Mouse (Mus musculus): ENCODE results near the gene Igf1r. TPM values are rescaled to one million over a fixed set of nuclear protein-coding genes. Genes with fewer than 3 reads are reported as not detected.

The Igf1r gene
- polyA plus RNA-seq, 1 experiment from 2014 or later, result 15.9 TPM

GRCm38 (mm10) chr7:68264531-68264930 is 311.9 kb downstream of the Igf1r start:
- Histone ChIP-seq H3K27me3 (replicated peaks; ENCODE audit: insufficient read depth, low read length) (no peaks in the 10 kb centered on the region), H3K4me1 (ENCODE audit: insufficient read depth, low read depth, low read length) (peaks cover 9% of the 10 kb centered on the region), H3K4me3 (ENCODE audit: low read depth, low read length) (peak overlapping the region; percentile 25; the same call in 1 of the 2 replicates), H3K27ac (ENCODE audit: low read length) (no peak overlapping the region), H3K9ac (replicated peaks; ENCODE audit: low read depth) (no peak overlapping the region), H3K4me2 (replicated peaks; ENCODE audit: low read depth, low read length) (peak overlapping the region; percentile 58), H3K9me3 (ENCODE audit: low read length) (no peaks in the 10 kb centered on the region), H3K36me3 (ENCODE audit: insufficient read depth, low read length) (no peaks in the 10 kb centered on the region)
- TF ChIP-seq CTCF (IDR thresholded peaks at IDR 0.05) (no peak), EP300 (IDR thresholded peaks at IDR 0.05) (no peak)
- DNase-seq (ENCODE audit: low spot score), result peak; percentile 46
- 4% methylated on average over 14 of the region's 14 CpGs for WGBS
- peak; percentile 39; the same call in 1 of the 2 replicates for ATAC-seq

GRCm38 (mm10) chr7:68265391-68265790 is 312.8 kb downstream of the Igf1r start:
- Histone ChIP-seq H3K4me1 (ENCODE audit: insufficient read depth, low read depth, low read length) (peaks cover 9% of the 10 kb centered on the region), H3K27ac (ENCODE audit: low read length) (no peak overlapping the region), H3K9me3 (ENCODE audit: low read length) (no peaks in the 10 kb centered on the region), H3K4me3 (ENCODE audit: low read depth, low read length) (no peak overlapping the region), H3K4me2 (replicated peaks; ENCODE audit: low read depth, low read length) (no peak overlapping the region), H3K36me3 (ENCODE audit: insufficient read depth, low read length) (no peaks in the 10 kb centered on the region), H3K9ac (replicated peaks; ENCODE audit: low read depth) (no peak overlapping the region), H3K27me3 (replicated peaks; ENCODE audit: insufficient read depth, low read length) (no peaks in the 10 kb centered on the region)
- WGBS, result 41% methylated on average over 7 of the region's 7 CpGs
- DNase-seq (ENCODE audit: low spot score), result no peak
- TF ChIP-seq EP300 (IDR thresholded peaks at IDR 0.05), result no peak
- no peak for TF ChIP-seq CTCF (IDR thresholded peaks at IDR 0.05)
- ATAC-seq, result no peak

DNA sequence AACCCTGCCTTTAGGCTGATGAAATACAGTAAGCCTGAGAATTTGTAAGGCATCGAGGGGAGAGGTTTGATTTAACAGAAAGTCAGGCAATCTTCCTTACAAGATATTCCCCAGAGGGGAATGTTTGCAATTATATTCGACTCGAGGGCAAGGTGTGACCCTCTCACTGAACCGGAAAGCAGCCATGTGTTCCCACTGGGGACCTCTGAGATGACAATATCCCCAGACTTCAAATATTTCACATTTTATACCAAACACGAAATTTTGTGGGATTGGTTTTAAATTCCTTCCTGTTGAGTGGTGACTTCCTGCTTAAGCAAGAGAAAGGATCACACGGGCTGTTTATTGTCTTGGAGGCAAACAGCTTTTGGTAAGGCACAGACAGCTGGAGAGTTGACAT is 314.1 kb downstream of the Igf1r start:
- H3K9ac ChIP-seq (replicated peaks; ENCODE audit: low read depth), result no peak overlapping the region
- H3K36me3 ChIP-seq (ENCODE audit: insufficient read depth, low read length), result no peaks in the 10 kb centered on the region
- ATAC-seq, result no peak
- H3K27me3 ChIP-seq (replicated peaks; ENCODE audit: insufficient read depth, low read length), result no peaks in the 10 kb centered on the region
- WGBS, result 11% methylated on average over 6 of the region's 6 CpGs
- peaks cover 9% of the 10 kb centered on the region for H3K4me1 ChIP-seq (ENCODE audit: insufficient read depth, low read depth, low read length)
- H3K9me3 ChIP-seq (ENCODE audit: low read length), result no peaks in the 10 kb centered on the region
- TF ChIP-seq CTCF (IDR thresholded peaks at IDR 0.05) (no peak), EP300 (IDR thresholded peaks at IDR 0.05) (no peak)
- H3K27ac ChIP-seq (ENCODE audit: low read length), result no peak overlapping the region
- peak; percentile 35 for DNase-seq (ENCODE audit: low spot score)
- H3K4me3 ChIP-seq (ENCODE audit: low read depth, low read length), result no peak overlapping the region
- H3K4me2 ChIP-seq (replicated peaks; ENCODE audit: low read depth, low read length), result no peak overlapping the region

DNA sequence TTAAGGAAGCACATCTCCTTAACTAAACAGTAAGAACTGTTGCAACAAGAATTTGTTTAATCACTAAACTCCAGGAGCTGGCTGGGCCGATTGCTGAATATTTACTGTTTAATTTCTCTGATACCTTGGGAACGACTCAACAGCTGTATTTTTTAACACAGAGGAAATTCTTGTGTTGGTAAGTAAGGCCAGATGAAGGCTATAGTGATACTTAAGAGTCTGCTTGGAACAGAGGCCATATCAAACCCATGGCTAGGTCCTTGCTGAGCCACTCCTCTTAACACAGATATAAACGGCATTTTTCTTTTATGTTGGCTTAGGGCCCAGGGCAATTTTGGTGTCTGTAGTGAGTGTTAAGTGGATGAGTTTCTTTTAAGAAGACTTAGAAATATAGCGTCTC is 317.9 kb downstream of the Igf1r start:
- H3K9ac ChIP-seq (replicated peaks; ENCODE audit: low read depth), result no peak overlapping the region
- no peaks in the 10 kb centered on the region for H3K4me1 ChIP-seq (ENCODE audit: insufficient read depth, low read depth, low read length)
- no peaks in the 10 kb centered on the region for H3K9me3 ChIP-seq (ENCODE audit: low read length)
- DNase-seq (ENCODE audit: low spot score) (peak; percentile 72), ATAC-seq (peak; percentile 69)
- 23% methylated on average over 4 of the region's 4 CpGs for WGBS
- no peak overlapping the region for H3K4me2 ChIP-seq (replicated peaks; ENCODE audit: low read depth, low read length)
- H3K36me3 ChIP-seq (ENCODE audit: insufficient read depth, low read length), result no peaks in the 10 kb centered on the region
- H3K4me3 ChIP-seq (ENCODE audit: low read depth, low read length), result no peak overlapping the region
- TF ChIP-seq CTCF (IDR thresholded peaks at IDR 0.05), result no peak
- 0 out of 2 replicates have a peak, but pooled peaks have one; percentile 10 for TF ChIP-seq EP300 (IDR thresholded peaks at IDR 0.05)
- H3K27ac ChIP-seq (ENCODE audit: low read length), result no peak overlapping the region
- H3K27me3 ChIP-seq (replicated peaks; ENCODE audit: insufficient read depth, low read length), result no peaks in the 10 kb centered on the region

GRCm38 (mm10) chr7:68271816-68272215 is 319.2 kb downstream of the Igf1r start:
- Histone ChIP-seq H3K27me3 (replicated peaks; ENCODE audit: insufficient read depth, low read length) (no peaks in the 10 kb centered on the region), H3K4me3 (ENCODE audit: low read depth, low read length) (no peak overlapping the region), H3K9me3 (ENCODE audit: low read length) (no peaks in the 10 kb centered on the region), H3K27ac (ENCODE audit: low read length) (no peak overlapping the region), H3K36me3 (ENCODE audit: insufficient read depth, low read length) (no peaks in the 10 kb centered on the region), H3K4me1 (ENCODE audit: insufficient read depth, low read depth, low read length) (no peaks in the 10 kb centered on the region; the same call in 1 of the 2 replicates), H3K9ac (replicated peaks; ENCODE audit: low read depth) (no peak overlapping the region), H3K4me2 (replicated peaks; ENCODE audit: low read depth, low read length) (no peak overlapping the region)
- no peak for ATAC-seq
- TF ChIP-seq EP300 (IDR thresholded peaks at IDR 0.05) (no peak), CTCF (IDR thresholded peaks at IDR 0.05) (no peak)
- WGBS, result 87% methylated on average over 6 of the region's 6 CpGs
- no peak for DNase-seq (ENCODE audit: low spot score)

DNA sequence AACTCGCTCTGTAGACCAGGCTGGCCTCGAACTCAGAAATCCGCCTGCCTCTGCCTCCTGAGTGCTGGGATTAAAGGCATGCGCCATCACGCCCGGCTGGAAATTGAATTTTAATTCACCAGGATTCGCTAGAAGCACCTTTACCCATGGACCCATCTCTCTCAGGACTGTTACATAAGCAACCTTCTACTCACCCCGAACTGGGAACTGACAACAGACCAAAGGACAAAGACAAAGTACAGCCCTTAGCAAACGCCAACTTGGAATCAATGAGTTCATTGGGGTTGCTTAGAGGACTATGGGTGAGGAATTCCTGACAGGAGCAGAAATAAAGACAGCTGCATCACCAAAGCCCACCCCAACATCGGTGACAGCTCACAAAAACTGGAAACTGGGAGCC is 320.0 kb downstream of the Igf1r start:
- WGBS, result 91% methylated on average over 10 of the region's 10 CpGs
- DNase-seq (ENCODE audit: low spot score) (no peak), ATAC-seq (no peak)
- no peak overlapping the region for H3K9ac ChIP-seq (replicated peaks; ENCODE audit: low read depth)
- no peak overlapping the region for H3K4me3 ChIP-seq (ENCODE audit: low read depth, low read length)
- no peaks in the 10 kb centered on the region for H3K27me3 ChIP-seq (replicated peaks; ENCODE audit: insufficient read depth, low read length)
- TF ChIP-seq CTCF (IDR thresholded peaks at IDR 0.05), result no peak
- no peak for TF ChIP-seq EP300 (IDR thresholded peaks at IDR 0.05)
- no peaks in the 10 kb centered on the region; the same call in 1 of the 2 replicates for H3K4me1 ChIP-seq (ENCODE audit: insufficient read depth, low read depth, low read length)
- no peaks in the 10 kb centered on the region for H3K9me3 ChIP-seq (ENCODE audit: low read length)
- H3K27ac ChIP-seq (ENCODE audit: low read length), result no peak overlapping the region
- no peak overlapping the region for H3K4me2 ChIP-seq (replicated peaks; ENCODE audit: low read depth, low read length)
- no peaks in the 10 kb centered on the region for H3K36me3 ChIP-seq (ENCODE audit: insufficient read depth, low read length)

- H3K27ac ChIP-seq (ENCODE audit: low read length), result no peak within 1 kb of the TSS
- H3K4me2 ChIP-seq (replicated peaks; ENCODE audit: low read depth, low read length), result no peak within 1 kb of the TSS
- H3K27me3 ChIP-seq (replicated peaks; ENCODE audit: insufficient read depth, low read length), result no peaks in the 10 kb centered on the region
- ATAC-seq (no peak), DNase-seq (ENCODE audit: low spot score) (no peak)
- no peaks in the 10 kb centered on the region; the same call in 1 of the 2 replicates for H3K4me1 ChIP-seq (ENCODE audit: insufficient read depth, low read depth, low read length)
- no peak within 1 kb of the TSS for H3K9ac ChIP-seq (replicated peaks; ENCODE audit: low read depth)
- no peaks in the 10 kb centered on the region for H3K36me3 ChIP-seq (ENCODE audit: insufficient read depth, low read length)
- H3K9me3 ChIP-seq (ENCODE audit: low read length), result no peaks in the 10 kb centered on the region
- H3K4me3 ChIP-seq (ENCODE audit: low read depth, low read length), result no peak within 1 kb of the TSS
- TF ChIP-seq EP300 (IDR thresholded peaks at IDR 0.05), result no peak
- TF ChIP-seq CTCF (IDR thresholded peaks at IDR 0.05), result no peak
Measured at GRCm38 (mm10) chr7:68273515-68273914, 320.9 kb downstream of the Igf1r start, which contains the start of gene Fam169b. Fam169b (plus strand) TSS chr7:68273839.
